Mouse (Mus musculus) kidney, postnatal 14 days (tissue): ENCODE data around the gene Ssh2.

Experiments used
- DNase-seq: peaks from one replicate; pipeline ENCODE4 v3.0.0; 2022; ENCODE audit warnings: mixed read lengths

Gene Ssh2

GRCm38 (mm10) chr11:77494344-77494676 is 278.2 kb downstream of the Ssh2 start:
- no peak for DNase-seq

- no peak for DNase-seq
Measured at GRCm38 (mm10) chr11:77494782-77495181, 278.7 kb downstream of the Ssh2 start.

GRCm38 (mm10) chr11:77495507-77495906 is 279.4 kb downstream of the Ssh2 start:
- DNase-seq: peak; percentile 8

GRCm38 (mm10) chr11:77497341-77497756 is 281.3 kb downstream of the Ssh2 start:
- peak; percentile 86 for DNase-seq

GRCm38 (mm10) chr11:77497851-77498250 is 281.8 kb downstream of the Ssh2 start:
- DNase-seq: peak; percentile 73

GRCm38 (mm10) chr11:77498261-77499139 is 282.4 kb downstream of the Ssh2 start:
- DNase-seq: no peak

- no peak for DNase-seq
Measured at GRCm38 (mm10) chr11:77499354-77499753, 283.3 kb downstream of the Ssh2 start.

GRCm38 (mm10) chr11:77500361-77501325 is 284.6 kb downstream of the Ssh2 start:
- DNase-seq: peak; percentile 33

GRCm38 (mm10) chr11:77501392-77501791 is 285.3 kb downstream of the Ssh2 start:
- peak; percentile 84 for DNase-seq

GRCm38 (mm10) chr11:77501971-77502370 is 285.9 kb downstream of the Ssh2 start:
- no peak for DNase-seq

- DNase-seq: no peak
Measured at GRCm38 (mm10) chr11:77502481-77502880, 286.4 kb downstream of the Ssh2 start.

- peak; percentile 53 for DNase-seq
Measured at GRCm38 (mm10) chr11:77503511-77503910, 287.4 kb downstream of the Ssh2 start.

- no peak for DNase-seq
Measured at GRCm38 (mm10) chr11:77504377-77504776, 288.3 kb downstream of the Ssh2 start.

GRCm38 (mm10) chr11:77505291-77505980 is 289.3 kb downstream of the Ssh2 start:
- no peak for DNase-seq

- DNase-seq: peak; percentile 77
Measured at GRCm38 (mm10) chr11:77506273-77506672, 290.2 kb downstream of the Ssh2 start.

- DNase-seq: no peak
Measured at GRCm38 (mm10) chr11:77506941-77507340, 290.9 kb downstream of the Ssh2 start.

GRCm38 (mm10) chr11:77507426-77507825 is 291.3 kb downstream of the Ssh2 start:
- no peak for DNase-seq

GRCm38 (mm10) chr11:77508068-77509021 is 292.3 kb downstream of the Ssh2 start:
- DNase-seq: peak; percentile 93
